Mouse (Mus musculus) layer of hippocampus, postnatal 25 days (tissue): Measurements from ENCODE around the gene Radil. TPM values are rescaled to one million over a fixed set of nuclear protein-coding genes. Genes with fewer than 3 reads are reported as not detected.

Source experiments
- DNase-seq, 2 experiments: peaks; one replicate each; pipeline ENCODE4 v3.0.0; 2022; ENCODE audit warnings: mixed read lengths in 2 of 2, low spot score in 1 of 2; ENCODE audit errors: extremely low spot score in 1 of 2
- total RNA-seq, 2 experiments: library from RNA; stranded (reverse); gene quantifications; 2 replicates each; pipeline ENCODE4 v1.2.3; 2021

Gene Radil
- 10 to 100 TPM; 14.7 to 15.2 TPM for total RNA-seq

DNA sequence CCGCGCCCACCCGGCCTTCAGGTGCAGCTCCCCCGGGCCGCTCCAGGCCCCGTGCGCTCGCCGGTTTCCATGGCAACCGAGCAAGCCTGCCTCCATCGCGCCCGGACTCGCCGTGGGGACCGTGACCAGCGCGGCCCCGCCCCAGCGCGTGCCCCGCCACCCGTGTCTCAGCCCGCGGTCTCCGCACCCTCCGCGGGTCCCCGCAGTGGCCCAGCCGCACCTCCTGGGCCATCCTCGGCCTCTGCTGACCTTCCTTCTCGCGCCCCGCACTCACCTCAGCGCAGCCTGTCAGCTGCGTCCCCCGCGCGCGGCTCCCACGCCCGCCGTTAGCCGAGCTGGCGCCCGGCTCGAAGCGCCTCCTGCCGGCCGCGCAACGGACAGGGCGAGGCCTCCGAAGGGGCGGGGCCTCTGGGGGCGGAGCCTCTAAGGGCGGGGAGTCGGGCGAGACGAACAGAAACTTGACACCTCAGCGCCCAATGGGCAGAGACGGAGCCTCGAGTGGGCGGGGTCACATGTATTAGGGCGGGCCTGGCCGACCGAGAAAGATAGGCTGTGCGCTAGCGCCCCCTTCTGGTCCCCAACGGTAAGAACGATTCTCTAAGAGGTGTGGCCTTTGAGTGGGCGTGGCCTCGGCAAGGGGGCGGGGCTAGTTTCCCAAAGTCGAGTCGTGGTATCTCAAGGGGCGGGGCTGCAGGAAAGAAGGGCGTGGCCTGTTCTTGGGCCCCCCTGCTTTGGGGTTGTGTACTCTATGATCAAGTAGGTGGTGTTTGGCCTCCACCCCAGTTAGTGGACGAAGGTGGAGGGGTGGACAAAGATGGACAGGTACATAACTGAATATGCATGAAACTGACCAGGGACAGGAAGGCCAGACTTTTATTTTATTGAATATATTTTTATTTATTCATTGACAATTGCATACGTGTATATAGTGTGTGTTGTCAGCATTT is at the start of gene Radil:
Gene Radil, minus strand, starts transcription at position 393 of the 947 bp plus-strand sequence.
- peak; percentile 95 to 98 for DNase-seq

DNA sequence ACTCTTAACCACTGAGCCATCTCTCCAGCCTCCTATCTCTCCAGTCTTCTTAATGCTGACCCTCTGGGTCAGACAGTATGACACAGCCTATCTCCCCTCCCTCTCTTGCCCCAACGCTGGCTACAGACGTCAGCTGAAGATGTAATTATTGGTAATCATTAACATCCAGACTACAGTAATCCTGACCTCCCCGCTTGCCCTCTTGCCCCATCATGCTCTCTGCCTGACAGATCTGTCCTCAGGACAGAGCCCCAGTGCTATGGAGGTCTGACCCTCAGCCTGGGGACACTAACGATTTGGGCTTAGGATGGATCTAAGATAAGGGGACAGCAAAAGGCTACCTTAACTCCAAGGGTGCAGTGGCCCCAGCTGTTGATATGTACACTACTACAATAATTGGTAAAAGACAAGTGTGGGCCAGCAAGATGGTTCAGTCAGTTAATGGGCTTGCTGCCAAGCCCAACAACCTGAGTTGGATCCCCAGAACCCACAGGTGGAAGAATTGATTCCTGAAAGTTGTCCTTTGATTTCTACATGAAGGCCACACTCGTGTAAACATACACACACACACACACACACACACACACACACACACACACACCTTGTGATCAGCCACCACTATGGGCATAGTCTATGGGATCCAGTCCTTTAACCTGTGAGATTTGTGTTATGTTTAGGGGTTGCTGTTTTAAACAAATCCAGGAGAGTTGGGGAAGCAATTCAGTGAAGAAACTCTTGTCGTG is 46.9 kb upstream of the Radil start:
- DNase-seq: no peak

DNA sequence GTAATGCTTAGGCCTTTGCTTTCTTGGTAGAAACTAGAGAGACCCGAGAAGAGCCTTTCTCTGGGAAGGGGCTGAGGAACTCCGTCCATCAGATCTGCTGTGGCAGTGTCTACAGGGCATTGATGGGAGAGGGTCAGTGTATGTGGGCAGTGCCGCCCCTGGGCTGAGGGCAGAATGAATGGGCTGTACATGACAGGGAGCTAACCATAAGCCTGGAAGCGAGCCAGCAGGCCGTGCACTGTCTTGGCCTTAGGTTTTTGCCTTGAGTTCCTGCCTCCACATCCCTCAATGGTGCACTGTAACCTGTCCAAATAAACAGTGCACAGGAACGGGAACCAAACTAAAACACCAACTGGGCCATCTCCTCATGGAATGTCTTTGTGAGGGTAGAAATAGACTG is 45.8 kb upstream of the Radil start:
- no peak for DNase-seq

DNA sequence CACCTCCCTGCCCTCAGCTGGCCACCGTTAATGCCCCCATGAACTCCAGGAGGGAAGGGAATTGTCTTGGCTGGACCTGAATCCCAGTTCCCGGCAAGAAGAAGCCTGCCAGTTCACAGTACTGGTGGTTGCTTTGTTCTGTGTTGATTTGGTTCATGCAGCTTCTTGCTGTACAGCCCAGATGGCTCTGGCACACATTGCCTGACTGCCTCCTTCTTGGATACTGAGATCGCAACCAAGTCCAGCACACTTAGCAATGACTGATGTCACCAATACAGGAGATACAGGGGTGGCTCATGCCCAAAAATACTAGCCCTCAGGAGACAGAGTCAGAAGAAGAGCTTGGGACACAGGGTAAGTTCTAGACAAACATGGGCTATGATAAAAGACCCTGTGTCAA is 44.8 kb upstream of the Radil start:
- DNase-seq: no peak

DNA sequence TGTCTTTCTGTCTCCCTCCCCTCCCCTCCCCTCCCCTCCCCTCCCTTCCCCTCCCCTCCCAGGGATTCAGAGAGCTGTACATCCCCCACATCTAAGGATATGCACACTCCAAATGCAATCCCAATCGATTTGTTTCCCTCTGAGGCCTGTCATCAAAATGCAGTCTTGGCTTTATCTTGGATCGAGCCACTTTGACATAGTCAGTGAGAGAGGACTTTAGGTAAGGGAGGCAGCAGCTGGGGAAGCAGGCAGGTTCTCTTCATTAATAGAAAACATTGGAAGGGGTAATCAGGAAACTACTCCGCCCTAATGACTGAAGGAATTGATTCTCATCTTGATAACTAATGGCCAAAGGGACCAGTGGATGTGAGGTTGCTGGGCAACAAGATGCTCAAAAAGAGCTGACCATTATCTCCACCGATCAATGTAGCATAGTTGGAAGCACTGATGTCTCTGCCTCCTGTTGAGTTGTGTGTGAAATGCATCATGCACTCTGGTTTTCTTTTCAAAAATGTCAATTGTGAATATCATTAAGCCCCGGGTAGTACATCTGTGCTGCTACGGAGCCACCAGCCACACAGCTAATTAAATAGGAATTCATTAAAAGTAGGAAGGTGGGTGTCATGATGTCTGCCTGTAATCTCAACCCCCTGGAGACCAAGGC is 40.2 kb upstream of the Radil start:
- no peak for DNase-seq

DNA sequence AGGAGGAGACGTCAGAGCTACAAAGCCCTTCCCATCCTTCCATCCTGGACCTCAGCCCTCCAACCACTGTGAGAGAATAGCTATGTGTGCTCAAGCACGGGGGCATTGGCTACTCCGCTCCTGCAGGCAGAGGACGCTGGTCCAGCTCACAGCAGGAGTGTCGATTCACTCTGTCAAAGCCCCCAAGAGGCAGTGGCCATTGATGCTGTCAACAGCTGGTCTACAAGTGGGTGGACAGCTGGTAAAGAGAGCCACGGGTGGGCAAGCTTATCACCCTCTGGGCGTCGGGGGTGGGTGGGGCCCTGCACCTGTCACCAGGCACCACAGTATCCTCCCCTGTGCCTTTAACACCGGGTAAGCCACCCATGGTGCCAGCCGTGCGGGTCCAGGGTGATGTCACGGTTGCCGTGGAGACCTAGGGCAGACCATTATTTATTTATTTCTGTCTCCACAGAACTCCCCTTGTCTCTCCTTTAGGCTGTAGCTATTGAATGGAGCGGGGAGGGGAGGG is 32.8 kb upstream of the Radil start:
- peak in 1 of 2 experiments; percentile 45 for DNase-seq

DNA sequence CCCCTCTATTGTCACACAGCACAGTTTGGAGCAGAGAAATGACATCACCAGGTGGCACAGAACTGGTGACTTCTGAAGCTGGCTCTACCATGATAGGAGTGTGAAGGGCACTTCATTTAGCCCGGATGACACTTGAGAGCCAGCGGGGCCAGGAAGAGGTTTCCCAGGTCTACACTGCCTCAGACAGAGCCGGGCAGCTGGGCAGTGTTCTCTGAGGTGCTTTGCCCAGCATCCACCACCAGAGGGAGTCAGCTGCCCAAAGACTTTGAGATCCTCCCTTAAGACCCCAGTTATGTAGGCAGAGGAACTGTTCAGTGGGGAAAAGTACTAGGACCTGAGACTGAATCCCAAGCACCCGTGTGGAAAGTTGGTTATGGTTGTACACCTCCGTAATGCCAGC is 30.6 kb upstream of the Radil start:
- peak; percentile 56 to 65 for DNase-seq

DNA sequence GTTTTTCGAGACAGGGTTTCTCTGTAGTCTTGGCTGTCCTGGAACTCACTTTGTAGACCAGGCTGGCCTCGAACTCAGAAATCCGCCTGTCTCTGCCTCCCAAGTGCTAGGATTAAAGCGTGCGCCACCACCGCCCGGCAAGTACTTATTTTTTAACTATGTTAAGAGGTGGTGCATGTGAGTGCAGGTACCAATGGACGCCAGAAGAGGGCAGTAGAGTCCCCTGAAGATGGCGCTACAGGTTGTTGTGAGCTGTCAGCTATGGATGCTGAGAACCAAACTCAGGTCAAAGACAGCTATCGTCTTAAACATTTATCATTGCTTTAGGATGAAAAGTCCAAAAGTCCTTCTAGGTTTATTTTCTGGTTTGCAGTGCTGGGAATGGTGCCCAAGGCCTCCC is 27.3 kb upstream of the Radil start:
- DNase-seq: no peak

DNA sequence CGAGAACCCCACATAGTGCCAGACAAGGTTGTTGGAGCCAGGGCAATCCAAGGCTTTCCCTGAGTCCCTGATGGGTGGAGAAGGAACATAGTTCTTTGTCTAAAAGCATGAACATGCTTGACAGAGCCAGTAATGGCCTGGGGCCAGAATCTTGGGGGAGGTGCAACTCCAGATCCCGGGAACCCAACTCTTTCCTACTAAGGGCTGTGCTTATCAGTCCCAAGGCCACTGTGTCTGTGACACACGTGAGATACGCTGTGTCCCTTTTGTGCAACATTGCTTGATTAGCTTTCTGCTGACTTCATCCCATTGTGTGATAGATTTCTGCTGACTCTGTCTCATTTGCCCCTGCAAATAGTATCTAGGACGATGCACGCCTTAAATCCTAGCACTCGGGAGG is 25.9 kb upstream of the Radil start:
- DNase-seq: no peak

DNA sequence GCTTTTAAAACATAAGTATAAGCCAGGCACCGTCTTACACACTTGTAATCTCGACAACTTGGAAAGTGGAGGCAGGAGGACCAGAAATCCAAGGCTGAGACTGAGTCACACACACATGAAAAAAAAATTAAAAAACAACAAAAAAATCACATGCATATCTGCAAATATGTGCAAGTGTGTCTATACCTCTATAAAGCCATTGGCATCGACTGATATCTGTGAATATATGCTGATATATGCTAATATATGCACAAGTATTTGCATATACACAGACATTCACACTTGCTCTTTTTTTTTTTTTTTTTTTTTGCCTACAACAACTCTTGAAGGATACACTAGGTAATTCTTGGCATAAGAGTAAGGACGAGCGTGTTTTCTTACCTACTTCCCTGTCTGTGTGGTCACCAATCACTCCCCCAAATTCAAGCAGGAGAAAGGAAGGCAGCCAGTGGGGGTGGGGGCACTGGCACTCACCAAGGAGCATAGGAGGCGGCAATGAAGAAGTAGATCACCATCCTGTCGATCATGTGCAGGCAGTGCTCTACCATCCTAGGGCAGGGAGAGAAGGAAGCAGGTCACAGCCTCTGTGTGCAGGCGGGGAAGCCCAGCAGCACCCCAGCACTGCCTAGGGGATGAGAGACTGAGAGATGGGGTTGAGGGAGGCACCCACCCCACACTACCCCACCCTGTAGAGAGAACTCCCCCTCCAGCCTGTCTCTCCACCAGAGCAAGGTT is 23.6 kb upstream of the Radil start:
- no peak for DNase-seq

DNA sequence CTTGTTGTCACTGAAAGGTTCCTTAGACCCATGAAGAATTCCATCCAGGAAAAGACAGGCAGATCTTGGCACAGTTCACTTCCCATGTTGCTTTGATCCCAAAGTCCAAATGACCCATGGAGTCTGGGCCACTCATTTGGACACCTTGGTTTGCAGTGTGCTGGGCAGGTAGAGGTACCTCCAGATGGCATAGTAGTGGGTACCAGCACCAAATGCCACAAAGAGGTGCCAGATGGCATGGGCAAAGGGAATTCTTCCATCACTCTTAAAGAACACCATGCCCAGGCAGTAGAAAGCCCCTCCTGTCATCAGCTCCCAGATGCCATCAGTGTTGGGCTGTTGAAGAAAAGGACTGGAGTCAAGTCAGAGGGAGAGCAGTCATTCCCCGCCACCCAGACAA is 13.7 kb upstream of the Radil start:
- no peak for DNase-seq

DNA sequence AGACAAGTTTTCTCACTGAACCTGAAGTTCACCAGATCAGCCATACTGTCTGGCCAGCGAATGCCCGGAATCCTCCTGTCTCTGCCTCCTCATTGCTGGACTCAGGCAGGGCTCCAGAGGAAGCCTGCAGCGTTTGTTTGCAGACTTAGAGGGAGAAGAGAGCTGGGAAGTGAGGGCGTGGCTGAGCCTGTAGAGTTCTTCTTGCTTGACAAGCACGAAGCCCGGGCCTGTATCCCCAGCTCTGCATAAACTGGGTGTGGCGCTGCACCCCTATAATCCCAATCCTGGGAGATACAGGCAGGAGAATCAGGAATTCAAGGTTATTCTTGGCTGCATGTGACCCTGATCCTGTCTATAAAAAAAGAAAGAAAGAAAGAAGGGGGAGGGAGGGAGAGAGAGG is 9.4 kb upstream of the Radil start:
- no peak for DNase-seq

DNA sequence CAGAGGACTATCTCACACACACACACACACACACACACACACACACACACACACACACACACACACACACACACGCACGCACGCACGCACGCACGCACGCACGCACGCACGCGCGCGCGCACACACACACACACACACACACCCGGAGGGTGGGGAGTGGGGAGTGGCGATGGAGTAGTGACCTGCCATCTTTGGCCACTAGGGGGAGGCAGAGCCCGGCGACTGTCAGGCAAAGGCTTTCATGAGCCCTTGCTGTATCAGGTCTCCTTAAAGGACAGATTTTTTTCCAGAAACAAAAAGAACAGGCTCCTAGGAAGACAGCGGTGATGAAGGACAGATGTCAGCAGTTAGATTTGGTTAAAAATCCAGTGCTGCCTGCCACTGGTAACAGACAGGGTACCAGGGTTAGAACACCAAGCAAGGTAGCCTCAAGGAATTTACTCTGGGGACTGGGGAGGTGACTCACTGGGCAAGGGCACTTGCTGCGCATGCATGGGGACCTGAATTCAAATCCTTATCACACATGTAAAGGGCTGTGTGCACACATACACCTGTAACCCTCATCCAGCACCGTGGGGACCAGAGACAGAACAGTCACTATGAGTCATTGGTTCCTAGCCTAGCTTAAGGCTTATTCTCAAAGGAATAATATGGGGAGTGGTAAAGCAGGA is 6.6 kb upstream of the Radil start:
- peak; percentile 94 to 97 for DNase-seq

DNA sequence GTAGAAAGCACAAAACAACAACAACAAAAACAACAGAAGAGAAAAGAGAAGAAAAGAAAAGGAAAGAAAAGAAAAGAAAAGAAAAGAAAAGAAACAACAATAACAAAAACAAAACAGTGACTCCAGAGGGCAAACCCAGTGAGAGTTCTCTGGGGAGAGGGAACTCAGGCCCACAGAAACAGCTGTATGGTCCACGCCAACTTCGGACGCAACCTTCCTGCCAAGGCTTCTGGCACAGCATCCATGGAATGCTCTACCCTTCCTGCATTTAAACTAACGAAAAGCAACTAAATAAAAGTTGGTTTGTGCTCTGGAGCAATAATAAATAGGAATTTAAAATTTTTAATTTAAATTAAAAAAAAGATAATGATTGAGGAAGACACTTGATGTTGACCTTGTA is 5.8 kb upstream of the Radil start:
- no peak for DNase-seq

DNA sequence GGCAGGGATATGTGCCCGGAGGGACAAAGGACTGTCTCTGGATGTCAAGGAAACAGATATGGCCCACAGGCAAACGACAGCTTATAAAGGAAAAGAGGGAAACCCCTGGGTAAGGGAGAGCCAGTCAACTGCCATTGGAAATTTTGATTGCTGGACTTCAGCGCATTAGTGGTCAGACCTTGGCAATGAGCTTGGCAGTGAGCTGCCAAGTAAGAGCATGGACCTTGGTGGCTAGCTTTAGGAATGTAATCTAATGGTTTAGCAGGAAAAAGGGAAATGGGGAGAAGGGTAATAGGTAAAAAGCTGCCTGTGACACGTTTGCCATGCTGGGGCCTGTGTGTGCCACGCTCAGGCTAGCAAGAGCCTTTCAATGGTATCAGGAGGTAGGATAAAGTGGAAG is 5.0 kb upstream of the Radil start:
- DNase-seq: no peak

DNA sequence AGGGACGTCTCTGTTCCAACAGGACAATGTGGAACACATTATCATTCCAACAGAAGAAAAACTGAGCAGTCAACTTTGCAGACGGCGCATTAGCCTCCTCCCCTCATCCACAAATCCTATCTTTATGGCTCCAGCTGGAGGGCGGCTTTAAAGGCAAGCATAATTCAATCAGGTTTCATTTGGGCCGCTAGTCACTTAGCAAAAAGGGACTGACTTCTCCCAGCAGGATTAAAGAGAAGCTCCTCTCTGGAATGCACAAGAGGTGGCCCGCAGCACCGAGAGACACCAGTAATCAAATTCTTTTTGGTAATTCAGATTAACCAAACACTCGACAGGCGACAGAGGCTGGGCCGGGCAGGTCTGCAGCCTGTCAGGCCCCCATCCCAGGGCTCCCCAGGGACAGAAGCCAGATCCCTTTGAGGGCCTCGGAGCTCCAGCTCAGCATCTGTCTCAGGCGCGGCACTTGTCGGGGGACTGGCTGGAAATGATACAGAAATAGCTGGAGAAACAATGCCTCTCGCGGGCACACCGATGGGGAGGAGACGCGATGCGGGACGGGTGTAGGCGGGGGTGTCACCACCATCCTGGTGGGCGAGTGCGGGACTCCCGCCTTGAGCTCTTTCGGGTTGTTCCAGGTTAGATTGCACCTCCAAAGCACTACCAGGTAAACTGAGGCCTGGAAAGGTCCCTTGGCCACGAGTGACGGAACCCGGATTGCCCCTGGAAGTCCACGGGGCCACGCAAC is 765 bp downstream of the Radil start:
- DNase-seq: peak; percentile 25 to 45

DNA sequence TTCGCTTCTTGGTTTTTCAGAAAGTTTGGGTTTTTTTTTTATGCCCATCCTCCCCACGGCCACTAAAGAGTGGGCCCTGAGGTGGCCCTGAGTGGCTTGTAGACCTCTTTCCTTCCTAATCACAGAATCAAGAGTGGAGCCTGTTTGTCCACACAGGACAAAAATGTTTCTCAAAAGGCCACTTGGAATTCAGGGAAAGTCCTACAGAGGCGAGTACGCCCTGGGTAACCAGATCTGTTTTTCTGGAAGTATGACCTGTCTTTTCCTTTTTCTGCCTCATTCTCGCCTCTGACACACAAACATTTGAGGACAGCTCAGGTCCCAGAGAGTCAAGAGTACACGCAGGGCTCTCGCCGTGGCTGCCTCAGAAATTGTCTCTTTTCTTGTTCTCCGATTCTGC is 1.5 kb downstream of the Radil start:
- no peak for DNase-seq

DNA sequence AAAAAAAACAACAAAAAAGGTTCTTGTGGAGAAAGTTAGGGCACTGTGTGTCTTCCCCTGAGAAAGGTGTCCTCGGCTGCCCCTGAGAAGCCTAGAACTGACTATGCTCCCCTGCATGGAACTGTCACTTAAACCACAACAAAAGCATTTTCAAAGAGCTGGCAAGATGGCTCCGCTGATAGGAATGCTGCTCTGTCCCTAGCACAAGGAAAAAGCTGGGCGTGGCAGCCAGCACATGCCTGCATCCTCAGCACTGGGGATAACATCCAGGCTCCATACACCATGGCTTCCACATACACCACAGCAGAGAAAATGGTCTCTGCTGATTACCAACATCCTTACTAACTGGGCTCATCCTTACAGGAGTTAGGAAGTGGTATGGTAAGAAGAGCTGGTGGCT is 3.8 kb downstream of the Radil start:
- DNase-seq: no peak

DNA sequence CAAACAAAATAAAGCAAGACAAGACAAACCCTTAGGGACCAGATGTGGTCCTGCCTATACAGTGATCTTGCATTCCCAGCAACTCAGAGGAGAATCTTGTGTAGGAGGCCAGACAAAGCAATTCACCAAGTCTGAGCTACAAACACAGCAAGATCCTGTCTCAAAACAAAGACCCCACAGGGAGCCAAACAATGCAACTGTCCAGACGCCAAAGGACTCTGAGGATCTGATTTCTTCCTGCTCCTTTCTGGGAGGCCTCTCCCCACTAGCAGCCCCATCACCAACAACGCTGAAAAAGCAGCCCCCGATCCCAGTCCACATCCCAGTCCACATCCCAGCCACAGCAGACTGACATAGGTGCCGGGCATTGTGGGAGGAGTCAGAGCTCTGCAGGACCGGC is 4.6 kb downstream of the Radil start:
- DNase-seq: no peak
